Mouse (Mus musculus) kidney, postnatal 0 days (tissue): Measurements from ENCODE around the gene Olfr1102. TPM values are rescaled to one million over a fixed set of nuclear protein-coding genes. Genes with fewer than 3 reads are reported as not detected.

Source experiments
- ATAC-seq: fragments of 200-750 bp; cut with Nextera tagmentation; replicated peaks from 2 replicates; pipeline ENCODE4 v1.8.0; 2017; ENCODE audit warnings: low read depth, moderate number of reproducible peaks, moderate TSS enrichment, moderate library complexity; ENCODE audit not compliant: low FRiP score
- DNase-seq: peaks from one replicate; pipeline ENCODE4 v3.0.0-alpha.2; 2016; ENCODE audit warnings: low spot score
- H3K27ac ChIP-seq: fragments of 300-500 bp; sonication (generic); 2 replicates; pipeline ENCODE4 v1.5.1; 2014; ENCODE audit warnings: mild to moderate bottlenecking
- H3K27me3 ChIP-seq: fragments of 300-500 bp; sonication (generic); 2 replicates; pipeline ENCODE4 v1.6.1; 2014; ENCODE audit warnings: low read length, mixed read lengths; ENCODE audit not compliant: insufficient read depth
- H3K36me3 ChIP-seq: fragments of 300-500 bp; sonication (generic); 2 replicates; pipeline ENCODE4 v1.6.1; 2014; ENCODE audit warnings: low read length, mixed read lengths; ENCODE audit not compliant: insufficient read depth
- H3K4me1 ChIP-seq: fragments of 300-500 bp; sonication (generic); replicated peaks from 2 replicates; pipeline ENCODE4 v1.6.1; 2014; ENCODE audit warnings: antibody characterized with exemption, low read length, mixed read lengths; ENCODE audit not compliant: insufficient read depth
- H3K4me2 ChIP-seq: fragments of 300-500 bp; sonication (generic); 2 replicates; pipeline ENCODE4 v1.6.1; 2014; ENCODE audit warnings: mild to moderate bottlenecking, low read length, moderate library complexity, mixed read lengths
- H3K4me3 ChIP-seq: fragments of 300-500 bp; sonication (generic); replicated peaks from 2 replicates; pipeline ENCODE4 v1.5.1; 2014; ENCODE audit warnings: low read depth, low read length
- H3K9ac ChIP-seq: fragments of 300-500 bp; sonication (generic); 2 replicates; pipeline ENCODE4 v1.6.1; 2014; ENCODE audit warnings: low read depth, low read length
- H3K9me3 ChIP-seq: fragments of 300-500 bp; sonication (generic); replicated peaks from 2 replicates; pipeline ENCODE4 v1.6.1; 2016; ENCODE audit warnings: low read length, inconsistent platforms, mixed read lengths
- CTCF ChIP-seq: IDR thresholded peaks from 2 replicates; pipeline ENCODE4 v1.5.1; 2016; ENCODE audit warnings: antibody characterized with exemption, low read depth, mild to moderate bottlenecking, moderate library complexity
- WGBS: fragments of 180-500 bp; shearing (Covaris S2); extraction: QIAGEN DNeasy Blood & Tissue Kit; methylation state at CpG from one replicate; pipeline ENCODE4 v1.1.7; 2014; 5-methylcytosine and 5-hydroxymethylcytosine counted together
- polyA plus RNA-seq: library from polyadenylated mRNA; unstranded; fragments of >200 nt; fragmentation: Nextera tagmentation; extraction: Ambion mirVana; gene quantifications from 2 replicates; pipeline ENCODE4 v1.2.1, GENCODE M21; 2015

Olfr1102 gene
- not detected in 2 replicates for polyA plus RNA-seq

DNA sequence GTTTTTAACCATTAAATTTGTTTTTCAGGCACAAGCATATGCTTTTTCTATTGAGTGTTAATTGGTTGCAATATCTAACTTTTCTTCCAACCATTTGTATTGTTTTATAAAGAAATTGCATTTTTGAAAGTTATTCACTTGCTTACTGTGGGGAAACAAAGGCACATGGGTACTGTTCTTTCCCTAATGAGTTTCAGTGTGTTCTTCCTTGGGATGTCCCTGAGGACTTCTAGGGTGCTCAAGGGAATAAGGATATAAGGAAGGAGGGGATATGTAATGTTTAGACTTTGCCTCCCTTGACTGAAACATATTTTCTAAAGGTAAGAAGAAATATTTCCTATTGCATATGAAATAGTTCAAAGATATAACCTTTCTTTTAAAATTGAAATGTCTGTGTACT, at the start of gene Olfr1102:
Olfr1102 (plus strand) TSS at position 301 of the 400 bp plus-strand sequence.
- ATAC-seq: no peak
- H3K9me3 ChIP-seq: no peaks in the 10 kb centered on the region
- H3K4me1 ChIP-seq: no peaks in the 10 kb centered on the region
- no peak within 1 kb of the TSS for H3K4me3 ChIP-seq
- no peaks in the 10 kb centered on the region for H3K27me3 ChIP-seq
- H3K4me2 ChIP-seq: no peak within 1 kb of the TSS
- no peaks in the 10 kb centered on the region for H3K36me3 ChIP-seq
- no peak for TF ChIP-seq CTCF
- H3K9ac ChIP-seq: no peak within 1 kb of the TSS
- no peak within 1 kb of the TSS for H3K27ac ChIP-seq
- no peak for DNase-seq

DNA sequence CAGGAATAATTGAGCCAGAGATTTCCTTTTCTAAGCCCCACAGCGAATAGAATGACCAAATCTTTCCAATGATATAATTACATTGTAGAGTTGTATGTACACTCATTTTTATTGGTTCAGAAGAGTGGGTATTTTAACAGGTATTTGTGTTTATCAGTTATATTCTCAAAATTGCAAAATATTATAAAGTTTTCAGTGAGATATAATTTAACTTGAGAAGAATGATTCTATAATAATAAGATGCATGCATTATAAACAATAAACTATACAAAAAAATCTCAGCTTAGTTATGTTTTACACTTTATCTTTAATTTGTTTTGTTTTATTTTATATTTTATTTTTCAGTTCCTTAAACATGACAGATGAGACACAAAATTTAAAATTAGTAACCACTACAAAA, 37.6 kb upstream of the Olfr1102 start, which contains the start of gene Olfr1099:
Olfr1099 (minus strand) TSS at position 101 of the 400 bp plus-strand sequence.
- no peak for DNase-seq
- WGBS: 75% methylated on average over 1 of the region's 1 CpGs
- Histone ChIP-seq H3K9me3 (no peaks in the 10 kb centered on the region), H3K4me2 (no peak within 1 kb of the TSS), H3K27ac (no peak within 1 kb of the TSS), H3K27me3 (no peaks in the 10 kb centered on the region), H3K36me3 (no peaks in the 10 kb centered on the region), H3K9ac (no peak within 1 kb of the TSS), H3K4me3 (no peak within 1 kb of the TSS), H3K4me1 (no peaks in the 10 kb centered on the region)
- no peak for TF ChIP-seq CTCF
- ATAC-seq: no peak

DNA sequence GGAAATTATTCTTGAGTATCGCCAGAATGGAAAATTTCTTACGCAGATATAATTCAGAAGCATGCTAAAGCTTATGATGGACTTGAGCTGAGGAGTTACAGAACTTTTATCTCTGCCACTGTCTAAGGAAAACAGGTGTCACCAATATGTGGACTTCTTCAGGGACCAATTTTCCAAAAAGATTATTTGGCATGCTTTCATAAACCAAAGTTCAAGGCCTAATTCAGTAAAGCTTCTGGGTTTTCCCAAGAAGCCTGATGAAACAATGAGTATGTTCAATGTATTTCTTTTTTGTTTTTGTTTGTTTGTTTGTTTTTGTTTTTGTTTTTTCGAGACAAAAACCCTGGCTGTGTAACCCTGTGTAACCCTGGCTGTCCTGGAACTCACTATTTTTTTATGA, 18.3 kb upstream of the Olfr1102 start, which contains the start of gene Olfr1100:
Olfr1100 (minus strand) TSS at position 101 of the 400 bp plus-strand sequence.
- Histone ChIP-seq H3K27me3 (no peaks in the 10 kb centered on the region), H3K4me2 (no peak within 1 kb of the TSS), H3K4me3 (no peak within 1 kb of the TSS), H3K4me1 (no peaks in the 10 kb centered on the region), H3K9me3 (no peaks in the 10 kb centered on the region), H3K27ac (no peak within 1 kb of the TSS), H3K36me3 (no peaks in the 10 kb centered on the region), H3K9ac (no peak within 1 kb of the TSS)
- ATAC-seq: no peak
- no peak for DNase-seq
- 78% methylated on average over 3 of the region's 3 CpGs for WGBS
- TF ChIP-seq CTCF: no peak

DNA sequence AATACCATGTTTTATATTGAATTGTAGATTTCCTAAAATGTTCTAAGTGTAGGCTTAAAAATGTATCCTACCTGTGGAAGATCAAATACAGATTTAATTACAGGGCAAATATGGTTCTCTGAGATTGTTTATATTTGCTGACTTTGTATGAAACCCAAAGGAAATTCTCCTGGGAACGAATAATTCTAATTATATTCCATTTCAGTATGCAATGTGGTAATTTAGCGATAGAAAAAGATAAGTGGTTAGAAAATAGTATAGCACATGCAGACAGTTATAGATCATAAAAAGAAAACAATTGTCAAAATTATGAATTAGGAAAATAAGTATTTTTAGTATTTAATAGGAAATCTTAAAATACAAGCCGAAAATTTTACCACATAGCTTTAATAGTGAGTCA, 7.1 kb upstream of the Olfr1102 start, which contains the start of gene Olfr1101:
Olfr1101 (minus strand) TSS at position 101 of the 400 bp plus-strand sequence.
- no peak within 1 kb of the TSS for H3K4me2 ChIP-seq
- H3K27ac ChIP-seq: no peak within 1 kb of the TSS
- no peak within 1 kb of the TSS for H3K4me3 ChIP-seq
- WGBS: 76% methylated on average over 3 of the region's 3 CpGs
- no peaks in the 10 kb centered on the region for H3K27me3 ChIP-seq
- no peaks in the 10 kb centered on the region for H3K36me3 ChIP-seq
- no peaks in the 10 kb centered on the region for H3K4me1 ChIP-seq
- H3K9me3 ChIP-seq: no peaks in the 10 kb centered on the region
- DNase-seq: no peak
- no peak for TF ChIP-seq CTCF
- H3K9ac ChIP-seq: no peak within 1 kb of the TSS
- no peak for ATAC-seq

DNA sequence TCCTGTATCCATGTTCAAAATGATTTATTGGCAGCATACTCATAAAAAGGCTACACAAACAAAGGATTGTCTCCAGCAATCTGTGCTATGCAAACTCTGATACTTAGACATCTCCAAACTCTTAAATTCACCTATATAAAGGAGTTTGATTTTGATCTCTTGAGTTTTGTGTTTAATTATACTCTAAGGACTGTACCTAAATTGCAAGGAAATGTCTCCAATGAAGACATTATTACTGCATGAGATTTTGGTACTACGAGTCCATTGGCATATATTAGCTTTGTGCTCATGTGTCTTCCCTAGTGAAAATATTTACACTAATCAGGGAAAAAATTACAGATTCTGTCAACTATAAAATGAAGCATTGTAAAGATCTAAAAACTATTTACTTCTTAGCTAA, 28.8 kb downstream of the Olfr1102 start, which contains the start of gene Olfr1104:
Olfr1104 (minus strand) TSS at position 101 of the 400 bp plus-strand sequence.
- Histone ChIP-seq H3K4me3 (no peak within 1 kb of the TSS), H3K27me3 (no peaks in the 10 kb centered on the region), H3K9me3 (no peaks in the 10 kb centered on the region), H3K4me2 (no peak within 1 kb of the TSS), H3K27ac (no peak within 1 kb of the TSS), H3K9ac (no peak within 1 kb of the TSS), H3K4me1 (no peaks in the 10 kb centered on the region), H3K36me3 (no peaks in the 10 kb centered on the region)
- no peak for DNase-seq
- no peak for ATAC-seq
- WGBS: 62% methylated on average over 1 of the region's 1 CpGs
- TF ChIP-seq CTCF: no peak

DNA sequence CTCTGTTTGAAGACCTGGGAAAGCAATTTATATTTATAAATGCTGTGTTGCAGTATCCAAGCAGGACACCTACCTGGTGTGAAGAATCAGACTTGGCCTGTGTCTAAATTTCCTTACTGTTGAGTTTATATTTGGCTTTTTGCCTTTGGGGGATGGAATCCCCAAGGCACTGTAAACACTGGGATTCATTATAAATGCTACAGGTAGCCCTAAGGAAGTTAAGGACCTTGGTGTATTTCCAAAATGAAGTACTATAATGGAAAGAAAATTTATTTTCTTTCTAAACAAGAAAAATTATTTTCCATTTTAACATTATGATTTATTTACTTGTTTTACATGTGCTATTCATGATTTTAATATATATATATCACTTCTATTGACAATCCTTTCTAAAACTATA, 38.2 kb downstream of the Olfr1102 start, which contains the start of gene Olfr1105:
Olfr1105 (minus strand) TSS at position 101 of the 400 bp plus-strand sequence.
- no peak for TF ChIP-seq CTCF
- Histone ChIP-seq H3K27ac (no peak within 1 kb of the TSS), H3K9ac (no peak within 1 kb of the TSS), H3K4me1 (no peaks in the 10 kb centered on the region), H3K9me3 (no peaks in the 10 kb centered on the region), H3K27me3 (no peaks in the 10 kb centered on the region), H3K36me3 (no peaks in the 10 kb centered on the region), H3K4me3 (no peak within 1 kb of the TSS), H3K4me2 (no peak within 1 kb of the TSS)
- ATAC-seq: no peak
- no peak for DNase-seq

DNA sequence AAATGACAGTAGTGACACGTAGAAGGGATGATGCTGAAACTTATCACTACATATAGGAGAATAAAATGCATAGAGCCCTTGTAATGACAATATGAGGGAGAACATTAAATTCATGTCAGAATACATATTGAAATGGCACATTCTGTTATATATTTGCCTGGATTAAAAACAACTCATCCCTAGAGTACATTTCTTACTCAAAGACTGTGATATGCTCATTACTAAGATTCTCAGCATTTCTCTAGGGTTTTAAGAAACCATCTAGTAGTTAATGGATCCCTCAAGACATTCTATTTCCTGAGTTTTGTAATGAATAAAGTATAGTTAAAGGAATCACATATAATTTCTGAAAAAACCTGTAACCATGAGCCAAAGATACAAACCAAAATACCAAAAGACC, 54.0 kb downstream of the Olfr1102 start, which contains the start of gene Olfr1106:
Olfr1106 (minus strand) TSS at position 101 of the 400 bp plus-strand sequence.
- H3K4me1 ChIP-seq: no peaks in the 10 kb centered on the region
- ATAC-seq: no peak
- no peak for TF ChIP-seq CTCF
- no peak within 1 kb of the TSS for H3K27ac ChIP-seq
- H3K27me3 ChIP-seq: no peaks in the 10 kb centered on the region
- no peak for DNase-seq
- H3K4me2 ChIP-seq: no peak within 1 kb of the TSS
- H3K9ac ChIP-seq: no peak within 1 kb of the TSS
- WGBS: 76% methylated on average over 1 of the region's 1 CpGs
- no peak within 1 kb of the TSS for H3K4me3 ChIP-seq
- no peaks in the 10 kb centered on the region for H3K36me3 ChIP-seq
- no peaks in the 10 kb centered on the region for H3K9me3 ChIP-seq

Other genes starting within 250 kb of the Olfr1102 start
- gene Olfr1090, start 239.4 kb upstream of the Olfr1102 start, polyA plus RNA-seq: not detected in 2 replicates
- not detected in 2 replicates for gene Olfr1093, start 215.9 kb upstream of the Olfr1102 start, polyA plus RNA-seq
- gene Olfr141, start 188.4 kb upstream of the Olfr1102 start, polyA plus RNA-seq: not detected in 2 replicates
- gene Olfr1094, start 173.7 kb upstream of the Olfr1102 start, polyA plus RNA-seq: not detected in 2 replicates
- gene Olfr1095, start 146.7 kb upstream of the Olfr1102 start, polyA plus RNA-seq: not detected in 2 replicates
- gene Gm13723, start 123.6 kb upstream of the Olfr1102 start, polyA plus RNA-seq: not detected in 2 replicates
- not detected in 2 replicates for gene Olfr1097, start 106.2 kb upstream of the Olfr1102 start, polyA plus RNA-seq
- gene Olfr1098, start 73.9 kb upstream of the Olfr1102 start, polyA plus RNA-seq: not detected in 2 replicates
- gene Olfr1099, start 37.7 kb upstream of the Olfr1102 start, polyA plus RNA-seq: not detected in 2 replicates
- gene Olfr1100, start 18.4 kb upstream of the Olfr1102 start, polyA plus RNA-seq: not detected in 2 replicates
- gene Olfr1101, start 7.2 kb upstream of the Olfr1102 start, polyA plus RNA-seq: not detected in 2 replicates
- gene Olfr1104, start 28.7 kb downstream of the Olfr1102 start, polyA plus RNA-seq: not detected in 2 replicates
- gene Olfr1105, start 38.1 kb downstream of the Olfr1102 start, polyA plus RNA-seq: not detected in 2 replicates
- gene Olfr1106, start 53.9 kb downstream of the Olfr1102 start, polyA plus RNA-seq: not detected in 2 replicates
- not detected in 2 replicates for gene Olfr1107, start 77.4 kb downstream of the Olfr1102 start, polyA plus RNA-seq
- gene Olfr1109, start 97.6 kb downstream of the Olfr1102 start, polyA plus RNA-seq: not detected in 2 replicates
- not detected in 2 replicates for gene Olfr259, start 116.2 kb downstream of the Olfr1102 start, polyA plus RNA-seq
- gene Olfr1110, start 141.9 kb downstream of the Olfr1102 start, polyA plus RNA-seq: not detected in 2 replicates
- gene Olfr1111, start 154.2 kb downstream of the Olfr1102 start, polyA plus RNA-seq: not detected in 2 replicates
- gene Olfr1112, start 189.4 kb downstream of the Olfr1102 start, polyA plus RNA-seq: not detected in 2 replicates
- not detected in 2 replicates for gene Olfr1113, start 210.6 kb downstream of the Olfr1102 start, polyA plus RNA-seq
- not detected in 2 replicates for gene Olfr1115, start 249.6 kb downstream of the Olfr1102 start, polyA plus RNA-seq